Mouse (Mus musculus) spleen, adult 2 months (tissue): ENCODE data around the gene Ophn1.

Source experiments
- CTCF ChIP-seq: fragments of 200-500 bp; IDR thresholded peaks from 2 replicates; pipeline ENCODE4 v1.5.1; 2011; ENCODE audit warnings: mild to moderate bottlenecking, inconsistent platforms; ENCODE audit not compliant: insufficient read depth, insufficient read length, insufficient replicate concordance; ENCODE audit errors: extremely low read depth
- POLR2A ChIP-seq: fragments of 200-500 bp; IDR thresholded peaks from 2 replicates; pipeline ENCODE4 v1.6.1; 2011; ENCODE audit warnings: low read depth, low read length, inconsistent platforms

- TF ChIP-seq CTCF: no peak
- no peak for TF ChIP-seq POLR2A
These were observed 135.7 kb downstream of the Ophn1 start for GRCm38 (mm10) chrX:98755089-98755488.
